Mouse (Mus musculus): ENCODE measurements around the gene Ewsr1.
A peak's percentile ranks its signal among the peaks of the same experiment; 100 is the strongest.
"Not testable (repeated sequence)": the region's sequence is repeated elsewhere in the genome, so short reads cannot be mapped to it uniquely, and the experiment has no call there.

Gene Ewsr1

GRCm38 (mm10) chr11:5096480-5097020 lies 2.5 kb downstream of the Ewsr1 start:
- no peak for DNase-seq

- no peak for DNase-seq
Measured at GRCm38 (mm10) chr11:5095877-5096276, 3.2 kb downstream of the Ewsr1 start.

GRCm38 (mm10) chr11:5091706-5092105 lies 7.4 kb downstream of the Ewsr1 start:
- DNase-seq, result no peak

GRCm38 (mm10) chr11:5089147-5089546 lies 9.9 kb downstream of the Ewsr1 start:
- no peak for DNase-seq

GRCm38 (mm10) chr11:5076843-5077242 lies 22.2 kb downstream of the Ewsr1 start:
- not testable (repeated sequence) for DNase-seq

GRCm38 (mm10) chr11:5075760-5076159 lies 23.3 kb downstream of the Ewsr1 start:
- no peak for DNase-seq

- DNase-seq, result peak; percentile 52
Measured at GRCm38 (mm10) chr11:5074882-5075281, 24.2 kb downstream of the Ewsr1 start.

GRCm38 (mm10) chr11:5068126-5068971 lies 30.7 kb downstream of the Ewsr1 start:
- DNase-seq, result peak; percentile 47

- no peak for DNase-seq
Measured at GRCm38 (mm10) chr11:5067063-5067462, 32.0 kb downstream of the Ewsr1 start.

- DNase-seq, result peak; percentile 95
Measured at GRCm38 (mm10) chr11:5065056-5065821, 33.8 kb downstream of the Ewsr1 start, which contains the start of gene Gas2l1. Gene Gas2l1, minus strand, starts transcription at chr11:5065327.

- no peak for DNase-seq
Measured at GRCm38 (mm10) chr11:5064282-5065055, 34.6 kb downstream of the Ewsr1 start.

GRCm38 (mm10) chr11:5063561-5064281 lies 35.3 kb downstream of the Ewsr1 start:
- DNase-seq, result peak; percentile 20

GRCm38 (mm10) chr11:5062860-5063505 lies 36.1 kb downstream of the Ewsr1 start:
- DNase-seq, result no peak

GRCm38 (mm10) chr11:5062326-5062725 lies 36.7 kb downstream of the Ewsr1 start:
- no peak for DNase-seq

GRCm38 (mm10) chr11:5061413-5062139 lies 37.5 kb downstream of the Ewsr1 start:
- peak; percentile 97 for DNase-seq

GRCm38 (mm10) chr11:5060756-5061412 lies 38.2 kb downstream of the Ewsr1 start:
- DNase-seq, result no peak

GRCm38 (mm10) chr11:5059704-5060156 lies 39.3 kb downstream of the Ewsr1 start:
- peak; percentile 62 for DNase-seq

- DNase-seq, result peak; percentile 28
Measured at GRCm38 (mm10) chr11:5059230-5059629, 39.8 kb downstream of the Ewsr1 start.

GRCm38 (mm10) chr11:5058783-5059182 lies 40.3 kb downstream of the Ewsr1 start:
- DNase-seq, result no peak
